Mouse (Mus musculus): ENCODE results near the gene Dcaf10. TPM values are rescaled to one million over a fixed set of nuclear protein-coding genes. Genes with fewer than 3 reads are reported as not detected.

Gene Dcaf10
- polyA plus RNA-seq, 1 experiment, result 17.8 TPM

- Histone ChIP-seq H3K27ac (ENCODE audit: control insufficient read depth, insufficient read depth, low read depth, low read length) (peak overlapping the region; percentile 87), H3K27me3 (ENCODE audit: control insufficient read depth, insufficient read depth, low read length) (no peaks in the 10 kb centered on the region), H3K4me3 (ENCODE audit: control insufficient read depth, low read depth, low read length) (peak overlapping the region; percentile 92), H3K36me3 (ENCODE audit: control insufficient read depth, insufficient read depth, low read length) (no peaks in the 10 kb centered on the region), H3K4me1 (ENCODE audit: control insufficient read depth, insufficient read depth, low read length) (peaks cover 3% of the 10 kb centered on the region; the same call in 1 of the 2 replicates)
- TF ChIP-seq POLR2A (IDR thresholded peaks at IDR 0.05; ENCODE audit: control insufficient read depth, low read depth, low read length), result peak; percentile 90
- no peak for TF ChIP-seq CTCF (IDR thresholded peaks at IDR 0.05; ENCODE audit: control insufficient read depth, insufficient read depth, insufficient replicate concordance, low read depth, low read length)
Measured at GRCm38 (mm10) chr4:45320159-45320816, 21.6 kb upstream of the Dcaf10 start.

- peaks cover 3% of the 10 kb centered on the region for H3K4me1 ChIP-seq (ENCODE audit: control insufficient read depth, insufficient read depth, low read length)
- no peak overlapping the region for H3K27ac ChIP-seq (ENCODE audit: control insufficient read depth, insufficient read depth, low read depth, low read length)
- TF ChIP-seq CTCF (IDR thresholded peaks at IDR 0.05; ENCODE audit: control insufficient read depth, insufficient read depth, insufficient replicate concordance, low read depth, low read length) (no peak), POLR2A (IDR thresholded peaks at IDR 0.05; ENCODE audit: control insufficient read depth, low read depth, low read length) (no peak)
- no peaks in the 10 kb centered on the region for H3K27me3 ChIP-seq (ENCODE audit: control insufficient read depth, insufficient read depth, low read length)
- H3K4me3 ChIP-seq (ENCODE audit: control insufficient read depth, low read depth, low read length), result no peak overlapping the region
- H3K36me3 ChIP-seq (ENCODE audit: control insufficient read depth, insufficient read depth, low read length), result no peaks in the 10 kb centered on the region
Measured at GRCm38 (mm10) chr4:45331139-45331538, 10.8 kb upstream of the Dcaf10 start.

GRCm38 (mm10) chr4:45332466-45332865, 9.4 kb upstream of the Dcaf10 start:
- TF ChIP-seq POLR2A (IDR thresholded peaks at IDR 0.05; ENCODE audit: control insufficient read depth, low read depth, low read length) (no peak), CTCF (IDR thresholded peaks at IDR 0.05; ENCODE audit: control insufficient read depth, insufficient read depth, insufficient replicate concordance, low read depth, low read length) (no peak)
- no peak overlapping the region for H3K4me3 ChIP-seq (ENCODE audit: control insufficient read depth, low read depth, low read length)
- H3K4me1 ChIP-seq (ENCODE audit: control insufficient read depth, insufficient read depth, low read length), result peaks cover 4% of the 10 kb centered on the region
- no peaks in the 10 kb centered on the region for H3K36me3 ChIP-seq (ENCODE audit: control insufficient read depth, insufficient read depth, low read length)
- no peaks in the 10 kb centered on the region for H3K27me3 ChIP-seq (ENCODE audit: control insufficient read depth, insufficient read depth, low read length)
- no peak overlapping the region for H3K27ac ChIP-seq (ENCODE audit: control insufficient read depth, insufficient read depth, low read depth, low read length)

GRCm38 (mm10) chr4:45341226-45341625, 675 bp upstream of the Dcaf10 start:
- Histone ChIP-seq H3K27ac (ENCODE audit: control insufficient read depth, insufficient read depth, low read depth, low read length) (no peak overlapping the region; the same call in 1 of the 2 replicates), H3K4me1 (ENCODE audit: control insufficient read depth, insufficient read depth, low read length) (peaks cover 4% of the 10 kb centered on the region; the same call in 1 of the 2 replicates), H3K27me3 (ENCODE audit: control insufficient read depth, insufficient read depth, low read length) (no peaks in the 10 kb centered on the region), H3K4me3 (ENCODE audit: control insufficient read depth, low read depth, low read length) (peak overlapping the region; percentile 90), H3K36me3 (ENCODE audit: control insufficient read depth, insufficient read depth, low read length) (no peaks in the 10 kb centered on the region)
- TF ChIP-seq POLR2A (IDR thresholded peaks at IDR 0.05; ENCODE audit: control insufficient read depth, low read depth, low read length) (no peak), CTCF (IDR thresholded peaks at IDR 0.05; ENCODE audit: control insufficient read depth, insufficient read depth, insufficient replicate concordance, low read depth, low read length) (no peak)

DNA sequence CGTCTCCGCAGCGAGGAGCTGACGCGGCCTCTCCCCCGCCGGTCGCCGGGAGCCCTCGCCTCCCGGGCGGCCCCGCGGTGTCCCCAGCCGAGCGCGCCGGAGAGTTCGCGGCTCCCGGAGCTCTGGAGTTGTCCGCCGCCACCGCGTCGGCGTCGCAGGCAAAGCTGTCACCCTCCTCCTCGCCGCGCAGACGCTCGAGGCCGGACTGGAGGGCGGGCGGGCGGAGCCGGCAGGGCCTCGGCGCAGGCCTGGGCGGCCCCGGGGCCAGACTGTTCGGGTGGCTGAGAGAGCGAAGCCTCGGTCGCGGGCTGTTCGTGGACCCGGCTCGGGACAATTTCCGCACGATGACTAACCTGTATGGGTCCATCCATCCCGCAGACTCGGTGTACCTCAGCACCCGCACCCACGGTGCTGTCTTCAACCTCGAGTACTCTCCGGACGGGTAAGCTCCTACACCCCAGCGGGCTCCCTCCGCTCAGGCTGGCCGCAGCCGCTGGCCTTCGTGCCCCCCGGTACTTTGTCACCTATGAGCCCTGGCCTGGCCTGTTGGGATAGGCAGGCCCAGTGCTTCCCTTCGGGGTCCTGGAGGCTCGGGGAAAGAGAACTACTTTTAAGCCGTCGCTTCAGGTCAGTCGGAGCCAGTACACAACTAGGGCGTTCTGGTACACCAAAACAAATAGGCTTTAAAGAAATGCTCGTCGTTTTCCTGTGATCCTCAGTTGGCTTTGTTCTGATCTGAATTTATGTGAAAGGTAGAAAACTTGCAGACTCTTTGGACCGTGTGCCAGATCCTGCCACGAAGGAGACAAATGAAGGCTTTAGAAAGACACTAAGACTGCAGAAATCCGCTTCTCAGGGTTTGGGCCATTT, 620 bp downstream of the Dcaf10 start, which contains the start of gene Exosc3:
TSS of gene Exosc3 (minus strand) at position 447 of the 870 bp plus-strand sequence.
- no peaks in the 10 kb centered on the region for H3K27me3 ChIP-seq (ENCODE audit: control insufficient read depth, insufficient read depth, low read length)
- H3K27ac ChIP-seq (ENCODE audit: control insufficient read depth, insufficient read depth, low read depth, low read length), result peak within 1 kb of the TSS; percentile 86
- H3K4me3 ChIP-seq (ENCODE audit: control insufficient read depth, low read depth, low read length), result peak within 1 kb of the TSS; percentile 90
- H3K4me1 ChIP-seq (ENCODE audit: control insufficient read depth, insufficient read depth, low read length), result peaks cover 4% of the 10 kb centered on the region; the same call in 1 of the 2 replicates
- TF ChIP-seq CTCF (IDR thresholded peaks at IDR 0.05; ENCODE audit: control insufficient read depth, insufficient read depth, insufficient replicate concordance, low read depth, low read length) (no peak), POLR2A (IDR thresholded peaks at IDR 0.05; ENCODE audit: control insufficient read depth, low read depth, low read length) (no peak)
- H3K36me3 ChIP-seq (ENCODE audit: control insufficient read depth, insufficient read depth, low read length), result no peaks in the 10 kb centered on the region

DNA sequence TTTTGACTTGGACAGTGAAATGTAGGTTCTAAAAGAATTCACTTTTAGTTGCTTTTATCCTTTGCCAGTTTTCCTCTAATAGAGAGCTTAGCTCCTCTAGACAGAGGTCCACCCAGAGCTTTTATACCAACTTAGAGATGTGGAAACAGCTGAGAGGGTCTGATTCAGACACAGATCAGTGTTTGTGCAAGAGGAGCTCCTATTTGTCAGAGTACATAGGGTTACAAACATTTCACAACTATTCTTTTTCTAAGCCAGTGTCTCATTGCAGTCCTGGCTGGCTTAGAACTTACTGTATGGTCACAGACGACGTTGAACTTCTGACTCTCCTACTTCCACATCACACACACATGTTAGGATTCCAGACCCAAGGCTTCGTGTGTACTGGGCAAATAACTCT, 14.8 kb downstream of the Dcaf10 start:
- no peaks in the 10 kb centered on the region; the same call in 1 of the 2 replicates for H3K36me3 ChIP-seq (ENCODE audit: control insufficient read depth, insufficient read depth, low read length)
- H3K27ac ChIP-seq (ENCODE audit: control insufficient read depth, insufficient read depth, low read depth, low read length), result no peak overlapping the region
- H3K27me3 ChIP-seq (ENCODE audit: control insufficient read depth, insufficient read depth, low read length), result no peaks in the 10 kb centered on the region

DNA sequence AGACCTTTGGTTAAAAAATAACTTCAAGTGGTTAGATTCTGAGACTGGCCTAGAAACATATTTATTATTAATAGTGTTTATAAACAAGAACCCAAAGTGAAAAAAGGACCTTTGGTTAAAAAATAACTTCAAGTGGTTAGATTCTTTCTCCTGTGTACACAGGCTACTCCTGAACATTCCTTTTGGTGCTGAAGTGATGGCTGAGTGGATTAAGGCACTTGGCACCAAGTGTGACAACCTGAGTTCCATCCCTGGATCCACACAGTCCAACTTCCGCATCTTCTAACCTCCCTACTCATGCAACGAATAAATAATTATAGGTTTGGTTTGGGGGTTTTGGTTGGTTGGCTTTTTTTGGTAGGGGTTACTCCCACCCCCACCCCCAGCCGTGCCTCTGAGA, 29.4 kb downstream of the Dcaf10 start:
- Histone ChIP-seq H3K27ac (ENCODE audit: control insufficient read depth, insufficient read depth, low read depth, low read length) (no peak overlapping the region), H3K4me3 (ENCODE audit: control insufficient read depth, low read depth, low read length) (no peak overlapping the region), H3K4me1 (ENCODE audit: control insufficient read depth, insufficient read depth, low read length) (no peaks in the 10 kb centered on the region), H3K36me3 (ENCODE audit: control insufficient read depth, insufficient read depth, low read length) (no peaks in the 10 kb centered on the region; the same call in 1 of the 2 replicates), H3K27me3 (ENCODE audit: control insufficient read depth, insufficient read depth, low read length) (no peaks in the 10 kb centered on the region)
- TF ChIP-seq POLR2A (IDR thresholded peaks at IDR 0.05; ENCODE audit: control insufficient read depth, low read depth, low read length) (no peak), CTCF (IDR thresholded peaks at IDR 0.05; ENCODE audit: control insufficient read depth, insufficient read depth, insufficient replicate concordance, low read depth, low read length) (no peak)

More for the DNA sequence above, 14.8 kb downstream of the Dcaf10 start:
- Histone ChIP-seq H3K4me1 (ENCODE audit: control insufficient read depth, insufficient read depth, low read length) (no peaks in the 10 kb centered on the region), H3K4me3 (ENCODE audit: control insufficient read depth, low read depth, low read length) (no peak overlapping the region)
- TF ChIP-seq CTCF (IDR thresholded peaks at IDR 0.05; ENCODE audit: control insufficient read depth, insufficient read depth, insufficient replicate concordance, low read depth, low read length), result no peak
- TF ChIP-seq POLR2A (IDR thresholded peaks at IDR 0.05; ENCODE audit: control insufficient read depth, low read depth, low read length), result no peak

Data from testis, adult 2 months (tissue).